Mouse (Mus musculus) myocyte (in vitro differentiated cells): ENCODE results near the gene Ucn. TPM values are rescaled to one million over a fixed set of nuclear protein-coding genes. Genes with fewer than 3 reads are reported as not detected.
A peak's percentile ranks its signal among the peaks of the same experiment; 100 is the strongest.

Experiments used
- H3K27me3 ChIP-seq: one replicate; pipeline ENCODE4 v1.6.1; 2011; ENCODE audit not compliant: control insufficient read depth, insufficient read depth, insufficient read length
- H3K36me3 ChIP-seq: one replicate; pipeline ENCODE4 v1.6.1; 2011; ENCODE audit not compliant: control insufficient read depth, insufficient read depth
- H3K4me2 ChIP-seq: one replicate; pipeline ENCODE4 v1.6.1; 2011; ENCODE audit warnings: low read depth, control low read depth
- H3K4me3 ChIP-seq: one replicate; pipeline ENCODE4 v1.5.1; 2011; ENCODE audit warnings: mild to moderate bottlenecking, control low read depth, moderate library complexity
- H3K79me2 ChIP-seq: one replicate; pipeline ENCODE4 v1.6.1; 2011; ENCODE audit not compliant: control insufficient read depth, insufficient read depth
- H3ac ChIP-seq: one replicate; pipeline ENCODE4 v1.6.1; 2011; ENCODE audit not compliant: control insufficient read depth, insufficient read length
- CEBPB ChIP-seq: IDR thresholded peaks from 2 replicates; pipeline ENCODE4 v1.6.1; 2011; ENCODE audit warnings: mild to moderate bottlenecking, moderate library complexity; ENCODE audit not compliant: poor library complexity, insufficient read depth, severe bottlenecking
- E2F4 ChIP-seq: IDR thresholded peaks from one replicate; pipeline ENCODE4 v1.6.1; 2011; ENCODE audit warnings: mild to moderate bottlenecking, control low read depth, moderate library complexity; ENCODE audit not compliant: insufficient read depth
- MAX ChIP-seq: IDR thresholded peaks from one replicate; pipeline ENCODE4 v1.6.1; 2011; ENCODE audit warnings: low read depth, mild to moderate bottlenecking, control low read depth
- MYOD1 ChIP-seq, 3 experiments: IDR thresholded peaks; one replicate each; pipeline ENCODE4 v1.6.1; 2011; ENCODE audit warnings: control low read depth in 2 of 3, low read depth in 2 of 3, mild to moderate bottlenecking in 2 of 3, moderate library complexity in 1 of 3; ENCODE audit not compliant: insufficient read length in 2 of 3, control insufficient read depth in 1 of 3
- MYOG ChIP-seq, 3 experiments: IDR thresholded peaks; one replicate each; pipeline ENCODE4 v1.6.1; 2011; ENCODE audit warnings: control low read depth in 2 of 3, low read depth in 2 of 3, mild to moderate bottlenecking in 2 of 3; ENCODE audit not compliant: insufficient read length in 2 of 3, control insufficient read depth in 1 of 3, insufficient read depth in 1 of 3
- POLR2A ChIP-seq: IDR thresholded peaks from one replicate; pipeline ENCODE4 v1.6.1; 2011; ENCODE audit warnings: low read depth, mild to moderate bottlenecking, control low read depth, moderate library complexity; ENCODE audit not compliant: insufficient read length
- POLR2AphosphoS2 ChIP-seq: IDR thresholded peaks from one replicate; pipeline ENCODE4 v1.6.1; 2011; ENCODE audit warnings: low read depth, control low read depth; ENCODE audit not compliant: insufficient read length
- REST ChIP-seq: IDR thresholded peaks from one replicate; pipeline ENCODE4 v1.6.1; 2011; ENCODE audit warnings: mild to moderate bottlenecking, control low read depth, moderate library complexity; ENCODE audit not compliant: insufficient read depth, insufficient read length
- SRF ChIP-seq: IDR thresholded peaks from one replicate; pipeline ENCODE4 v1.6.1; 2011; ENCODE audit warnings: low read depth; ENCODE audit not compliant: control insufficient read depth, insufficient read length
- TCF12 ChIP-seq: IDR thresholded peaks from one replicate; pipeline ENCODE4 v1.6.1; 2011; ENCODE audit warnings: mild to moderate bottlenecking, control low read depth; ENCODE audit not compliant: poor library complexity, insufficient read depth, severe bottlenecking
- TCF3 ChIP-seq: IDR thresholded peaks from one replicate; pipeline ENCODE4 v1.6.1; 2011; ENCODE audit warnings: low read depth, control low read depth; ENCODE audit not compliant: insufficient read length
- USF1 ChIP-seq: IDR thresholded peaks from one replicate; pipeline ENCODE4 v1.6.1; 2011; ENCODE audit warnings: low read depth, mild to moderate bottlenecking, control low read depth, moderate library complexity
- polyA plus RNA-seq: library from polyadenylated mRNA; unstranded; fragments of >200 nt; fragmentation: generic; extraction: Trizol; gene quantifications from one replicate; pipeline ENCODE4 v1.2.1, GENCODE M21; 2012; ENCODE audit warnings: missing spikeins

The Ucn gene
- 0.78 TPM for polyA plus RNA-seq

GRCm38 (mm10) chr5:31138241-31138967 lies at the start of gene Ucn:
Gene Ucn, minus strand, starts transcription at chr5:31138829.
- TF ChIP-seq CEBPB (no peak), MYOG (IDR thresholded peaks at IDR 0.05; ENCODE audit: control insufficient read depth in 1 of 3, insufficient read depth in 1 of 3, insufficient read length in 2 of 3, low read depth in 2 of 3) (peak in 2 of 3 experiments; percentile 54 to 60), POLR2A (no peak), SRF (no peak), TCF12 (no peak), USF1 (no peak), MAX (no peak), POLR2AphosphoS2 (peak; percentile 47), TCF3 (no peak), MYOD1 (IDR thresholded peaks at IDR 0.05; ENCODE audit: control insufficient read depth in 1 of 3, insufficient read length in 2 of 3, low read depth in 2 of 3) (peak in 2 of 3 experiments; percentile 40 to 69), REST (no peak), E2F4 (no peak)
- Histone ChIP-seq H3K36me3 (no peaks in the 10 kb centered on the region), H3K79me2 (no peaks in the 10 kb centered on the region), H3ac (no peak within 1 kb of the TSS), H3K27me3 (peaks cover 22% of the 10 kb centered on the region), H3K4me3 (no peak within 1 kb of the TSS), H3K4me2 (no peak within 1 kb of the TSS)

- H3ac ChIP-seq = no peak overlapping the region
- no peaks in the 10 kb centered on the region for H3K27me3 ChIP-seq
- peaks cover 10% of the 10 kb centered on the region for H3K79me2 ChIP-seq
- H3K4me2 ChIP-seq = no peak overlapping the region
- TF ChIP-seq SRF = no peak
- TF ChIP-seq TCF12 = no peak
- no peak for TF ChIP-seq POLR2A
- TF ChIP-seq USF1 = no peak
- no peak for TF ChIP-seq POLR2AphosphoS2
- no peak for TF ChIP-seq MYOG (IDR thresholded peaks at IDR 0.05; ENCODE audit: control insufficient read depth in 1 of 3, insufficient read depth in 1 of 3, insufficient read length in 2 of 3, low read depth in 2 of 3)
- no peak for TF ChIP-seq CEBPB
- TF ChIP-seq MAX = no peak
- no peak for TF ChIP-seq REST
- TF ChIP-seq E2F4 = no peak
- H3K4me3 ChIP-seq = no peak overlapping the region
- peaks cover 9% of the 10 kb centered on the region for H3K36me3 ChIP-seq
Measured at GRCm38 (mm10) chr5:31183678-31184077, 45.0 kb upstream of the Ucn start.

GRCm38 (mm10) chr5:31181183-31181770 lies 42.6 kb upstream of the Ucn start:
- Histone ChIP-seq H3K4me2 (no peak overlapping the region), H3ac (no peak overlapping the region), H3K36me3 (no peaks in the 10 kb centered on the region), H3K79me2 (peaks cover 34% of the 10 kb centered on the region), H3K4me3 (peak overlapping the region; percentile 92), H3K27me3 (no peaks in the 10 kb centered on the region)
- TF ChIP-seq REST (no peak), CEBPB (no peak), E2F4 (no peak), MYOG (IDR thresholded peaks at IDR 0.05; ENCODE audit: control insufficient read depth in 1 of 3, insufficient read depth in 1 of 3, insufficient read length in 2 of 3, low read depth in 2 of 3) (no peak), MYOD1 (IDR thresholded peaks at IDR 0.05; ENCODE audit: control insufficient read depth in 1 of 3, insufficient read length in 2 of 3, low read depth in 2 of 3) (no peak), USF1 (no peak), TCF12 (no peak), POLR2A (no peak), SRF (no peak), MAX (no peak), TCF3 (no peak), POLR2AphosphoS2 (no peak)

DNA sequence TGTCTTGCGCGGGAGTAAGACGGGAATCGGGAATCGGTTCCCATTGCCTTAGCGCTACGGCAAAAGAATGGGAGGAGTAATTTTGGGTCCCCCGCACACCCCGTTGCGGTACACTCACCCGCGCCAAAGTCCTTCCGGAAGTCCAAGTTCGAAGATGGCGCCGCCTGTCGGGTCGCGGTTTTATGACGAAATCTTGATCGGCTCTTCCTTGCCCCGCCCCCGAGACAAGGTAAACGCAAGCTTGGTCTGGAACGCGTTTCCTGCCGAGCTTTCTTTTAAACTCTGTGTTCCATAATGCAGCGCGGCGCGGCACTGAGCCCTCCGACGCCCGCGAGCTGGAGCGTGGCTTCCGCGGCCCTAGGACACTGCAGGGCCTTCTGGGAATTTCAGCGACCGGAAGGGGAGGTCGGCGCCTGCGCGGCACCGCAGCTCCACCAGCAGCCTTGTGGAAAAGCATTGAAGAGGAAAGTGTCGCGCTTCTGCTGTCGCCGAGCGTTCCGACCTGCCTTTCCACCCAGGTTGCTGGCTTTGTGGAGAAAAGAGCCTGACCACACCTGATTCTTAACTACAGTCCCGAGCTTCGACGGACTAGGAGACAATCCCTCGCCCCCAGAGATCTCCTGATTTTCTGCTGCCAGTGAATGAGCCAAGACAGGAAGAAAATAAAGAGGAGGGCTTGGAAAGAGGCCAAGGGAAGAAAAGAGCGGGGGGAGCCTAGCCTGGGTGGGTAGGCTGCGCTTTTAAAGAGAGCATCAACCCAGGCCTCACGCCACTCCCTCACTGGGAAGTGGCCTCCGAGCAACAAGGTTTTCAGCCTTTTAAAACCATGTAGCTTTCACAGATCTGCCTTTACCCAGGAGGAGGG lies 41.4 kb upstream of the Ucn start, which contains the start of the genes Gm29609 and Gtf3c2:
TSS of gene Gm29609 (minus strand) at position 146 of the 865 bp plus-strand sequence.
TSS of gene Gtf3c2 (minus strand) at position 379 of the 865 bp plus-strand sequence.
- Histone ChIP-seq H3K27me3 (no peaks in the 10 kb centered on the region), H3K36me3 (no peaks in the 10 kb centered on the region), H3K4me2 (peak within 1 kb of the TSS; percentile 95), H3K79me2 (peaks cover 47% of the 10 kb centered on the region), H3K4me3 (peak within 1 kb of the TSS; percentile 92), H3ac (peak within 1 kb of the TSS; percentile 80)
- TF ChIP-seq SRF = no peak
- TF ChIP-seq TCF12 = no peak
- TF ChIP-seq CEBPB = no peak
- peak; percentile 78 for TF ChIP-seq POLR2AphosphoS2
- TF ChIP-seq POLR2A = peak; percentile 90
- no peak for TF ChIP-seq TCF3
- no peak for TF ChIP-seq REST
- TF ChIP-seq MAX = no peak
- TF ChIP-seq MYOD1 (IDR thresholded peaks at IDR 0.05; ENCODE audit: control insufficient read depth in 1 of 3, insufficient read length in 2 of 3, low read depth in 2 of 3) = no peak
- TF ChIP-seq MYOG (IDR thresholded peaks at IDR 0.05; ENCODE audit: control insufficient read depth in 1 of 3, insufficient read depth in 1 of 3, insufficient read length in 2 of 3, low read depth in 2 of 3) = peak in 1 of 3 experiments; percentile 2
- peak; percentile 79 for TF ChIP-seq E2F4
- TF ChIP-seq USF1 = no peak
